Mouse (Mus musculus) heart, embryonic 12.5 days (tissue): Measurements from ENCODE around the gene Ccdc155. TPM values are rescaled to one million over a fixed set of nuclear protein-coding genes. Genes with fewer than 3 reads are reported as not detected.

ENCODE experiments used
- ATAC-seq: fragments of 200-750 bp; cut with Nextera tagmentation; 2 replicates; pipeline ENCODE4 v1.8.0; 2017; ENCODE audit warnings: moderate TSS enrichment, moderate library complexity; ENCODE audit not compliant: insufficient number of reproducible peaks, low FRiP score
- H3K27ac ChIP-seq: fragments of 300-500 bp; sonication (generic); 2 replicates; pipeline ENCODE4 v1.5.1; 2016; ENCODE audit warnings: mild to moderate bottlenecking, moderate library complexity; ENCODE audit not compliant: poor library complexity, severe bottlenecking
- H3K27me3 ChIP-seq: fragments of 300-500 bp; sonication (generic); replicated peaks from 2 replicates; pipeline ENCODE4 v1.6.1; 2016; ENCODE audit warnings: mild to moderate bottlenecking, moderate library complexity
- H3K36me3 ChIP-seq: fragments of 300-500 bp; sonication (generic); 2 replicates; pipeline ENCODE4 v1.6.1; 2016; ENCODE audit warnings: mild to moderate bottlenecking, moderate library complexity
- H3K4me1 ChIP-seq: fragments of 300-500 bp; sonication (generic); replicated peaks from 2 replicates; pipeline ENCODE4 v1.6.1; 2016; ENCODE audit warnings: mild to moderate bottlenecking
- H3K4me2 ChIP-seq: fragments of 300-500 bp; sonication (generic); 2 replicates; pipeline ENCODE4 v1.6.1; 2016; ENCODE audit warnings: mild to moderate bottlenecking, moderate library complexity
- H3K4me3 ChIP-seq: fragments of 300-500 bp; sonication (generic); 2 replicates; pipeline ENCODE4 v1.5.1; 2016; ENCODE audit warnings: mild to moderate bottlenecking
- H3K9ac ChIP-seq: fragments of 300-500 bp; sonication (generic); 2 replicates; pipeline ENCODE4 v1.6.1; 2016; ENCODE audit warnings: mild to moderate bottlenecking, moderate library complexity
- H3K9me3 ChIP-seq: fragments of 300-500 bp; sonication (generic); replicated peaks from 2 replicates; pipeline ENCODE4 v1.6.1; 2016; ENCODE audit warnings: mild to moderate bottlenecking, moderate library complexity
- WGBS: fragments of 180-500 bp; shearing (Covaris S2); methylation state at CpG from one replicate; pipeline ENCODE4 v1.1.7; 2016; 5-methylcytosine and 5-hydroxymethylcytosine counted together
- polyA plus RNA-seq: library from polyadenylated mRNA; unstranded; fragments of >200 nt; fragmentation: Nextera tagmentation; extraction: Ambion mirVana; gene quantifications from 2 replicates; pipeline ENCODE4 v1.2.1, GENCODE M21; 2016

The Ccdc155 gene
- polyA plus RNA-seq: 0.62 and 0.70 TPM in 2 replicates

- Histone ChIP-seq H3K4me1 (peaks cover 9% of the 10 kb centered on the region), H3K9ac (peak within 1 kb of the TSS; percentile 57), H3K4me3 (peak within 1 kb of the TSS; percentile 47), H3K27ac (no peak within 1 kb of the TSS), H3K36me3 (no peaks in the 10 kb centered on the region), H3K4me2 (peak within 1 kb of the TSS; percentile 68), H3K27me3 (peaks cover 29% of the 10 kb centered on the region), H3K9me3 (no peaks in the 10 kb centered on the region)
- 8% methylated on average over 44 of the region's 44 CpGs for WGBS
- ATAC-seq: peak; percentile 88
These were observed at the start of gene Ccdc155 for GRCm38 (mm10) chr7:45204380-45205143. Gene Ccdc155, minus strand, starts transcription at chr7:45204892.

- H3K9ac ChIP-seq: no peak overlapping the region
- H3K27ac ChIP-seq: no peak overlapping the region
- no peaks in the 10 kb centered on the region for H3K36me3 ChIP-seq
- H3K4me2 ChIP-seq: no peak overlapping the region
- peaks cover 9% of the 10 kb centered on the region; the same call in 1 of the 2 replicates for H3K27me3 ChIP-seq
- H3K9me3 ChIP-seq: no peaks in the 10 kb centered on the region
- ATAC-seq: no peak
- no peak overlapping the region for H3K4me3 ChIP-seq
- peaks cover 11% of the 10 kb centered on the region; the same call in 1 of the 2 replicates for H3K4me1 ChIP-seq
- WGBS: 84% methylated on average over 8 of the region's 8 CpGs
These were observed 49.1 kb upstream of the Ccdc155 start for GRCm38 (mm10) chr7:45253806-45254205.

- ATAC-seq: no peak
- 42% methylated on average over 3 of the region's 3 CpGs for WGBS
- Histone ChIP-seq H3K9ac (no peak overlapping the region), H3K4me1 (no peaks in the 10 kb centered on the region), H3K27ac (no peak overlapping the region), H3K9me3 (no peaks in the 10 kb centered on the region), H3K4me3 (no peak overlapping the region), H3K4me2 (no peak overlapping the region), H3K27me3 (no peaks in the 10 kb centered on the region), H3K36me3 (no peaks in the 10 kb centered on the region)
These were observed 43.0 kb upstream of the Ccdc155 start for GRCm38 (mm10) chr7:45247666-45248065.

- Histone ChIP-seq H3K9me3 (no peaks in the 10 kb centered on the region), H3K4me2 (peak overlapping the region; percentile 58), H3K27ac (no peak overlapping the region), H3K36me3 (no peaks in the 10 kb centered on the region), H3K4me1 (peaks cover 16% of the 10 kb centered on the region), H3K9ac (peak overlapping the region; percentile 58), H3K27me3 (peaks cover 24% of the 10 kb centered on the region), H3K4me3 (peak overlapping the region; percentile 33)
- ATAC-seq: no peak
- 79% methylated on average over 6 of the region's 6 CpGs for WGBS
These were observed 36.7 kb upstream of the Ccdc155 start for GRCm38 (mm10) chr7:45241389-45241749.

- 13% methylated on average over 53 of the region's 53 CpGs for WGBS
- ATAC-seq: peak; percentile 27; the same call in 1 of the 2 replicates
- Histone ChIP-seq H3K4me3 (peak within 1 kb of the TSS; percentile 33), H3K4me1 (peaks cover 20% of the 10 kb centered on the region), H3K9me3 (no peaks in the 10 kb centered on the region), H3K9ac (peak within 1 kb of the TSS; percentile 58), H3K4me2 (peak within 1 kb of the TSS; percentile 58), H3K27ac (no peak within 1 kb of the TSS), H3K36me3 (no peaks in the 10 kb centered on the region), H3K27me3 (peaks cover 24% of the 10 kb centered on the region)
These were observed 36.1 kb upstream of the Ccdc155 start, which contains the start of gene Slc6a16 for GRCm38 (mm10) chr7:45240633-45241388. Gene Slc6a16, plus strand, starts transcription at chr7:45241085.

GRCm38 (mm10) chr7:45240109-45240508 is 35.4 kb upstream of the Ccdc155 start:
- no peak overlapping the region for H3K9ac ChIP-seq
- H3K4me1 ChIP-seq: peaks cover 27% of the 10 kb centered on the region
- H3K4me3 ChIP-seq: no peak overlapping the region
- no peak overlapping the region for H3K4me2 ChIP-seq
- peaks cover 24% of the 10 kb centered on the region for H3K27me3 ChIP-seq
- WGBS: 80% methylated on average over 7 of the region's 7 CpGs
- H3K27ac ChIP-seq: no peak overlapping the region
- no peaks in the 10 kb centered on the region for H3K9me3 ChIP-seq
- no peak for ATAC-seq
- H3K36me3 ChIP-seq: no peaks in the 10 kb centered on the region

- Histone ChIP-seq H3K36me3 (peaks cover 5% of the 10 kb centered on the region), H3K9me3 (no peaks in the 10 kb centered on the region), H3K4me1 (peaks cover 37% of the 10 kb centered on the region), H3K27me3 (peaks cover 24% of the 10 kb centered on the region), H3K27ac (no peak within 1 kb of the TSS), H3K4me2 (peak within 1 kb of the TSS; percentile 5), H3K9ac (no peak within 1 kb of the TSS), H3K4me3 (no peak within 1 kb of the TSS)
- WGBS: 33% methylated on average over 20 of the region's 20 CpGs
- no peak for ATAC-seq
These were observed 34.2 kb upstream of the Ccdc155 start, which contains the start of gene Cd37 for GRCm38 (mm10) chr7:45238723-45239496. Gene Cd37, minus strand, starts transcription at chr7:45239115.

- 71% methylated on average over 17 of the region's 17 CpGs for WGBS
- Histone ChIP-seq H3K4me2 (peak overlapping the region; percentile 5), H3K36me3 (peaks cover 12% of the 10 kb centered on the region), H3K9ac (no peak overlapping the region), H3K4me1 (peaks cover 46% of the 10 kb centered on the region), H3K27me3 (peaks cover 24% of the 10 kb centered on the region), H3K27ac (no peak overlapping the region), H3K9me3 (no peaks in the 10 kb centered on the region), H3K4me3 (no peak overlapping the region)
- no peak for ATAC-seq
These were observed 33.3 kb upstream of the Ccdc155 start for GRCm38 (mm10) chr7:45237747-45238699.

- H3K27me3 ChIP-seq: peaks cover 24% of the 10 kb centered on the region
- H3K4me2 ChIP-seq: peak overlapping the region; percentile 66
- no peak for ATAC-seq
- H3K9me3 ChIP-seq: no peaks in the 10 kb centered on the region
- H3K36me3 ChIP-seq: peaks cover 35% of the 10 kb centered on the region
- H3K4me1 ChIP-seq: peaks cover 61% of the 10 kb centered on the region
- WGBS: 35% methylated on average over 17 of the region's 17 CpGs
- peak overlapping the region; percentile 57 for H3K9ac ChIP-seq
- peak overlapping the region; percentile 67 for H3K27ac ChIP-seq
- H3K4me3 ChIP-seq: peak overlapping the region; percentile 26
These were observed 31.0 kb upstream of the Ccdc155 start for GRCm38 (mm10) chr7:45235656-45236180.
